Mouse (Mus musculus) T-cell, adult 2 months (primary cell): Measurements from ENCODE around the gene Mapk8ip1.

ENCODE experiments used
- DNase-seq: peaks from one replicate; pipeline ENCODE4 v3.0.0; 2022; ENCODE audit warnings: low spot score

Gene Mapk8ip1

GRCm38 (mm10) chr2:92401091-92401561 lies at the start of gene Mapk8ip1:
TSS of gene Mapk8ip1 (minus strand) at chr2:92401263.
- DNase-seq, result no peak

- no peak for DNase-seq
Observed at GRCm38 (mm10) chr2:92447121-92447740, 46.2 kb upstream of the Mapk8ip1 start.

GRCm38 (mm10) chr2:92446656-92447055 lies 45.6 kb upstream of the Mapk8ip1 start:
- DNase-seq, result no peak

- no peak for DNase-seq
Observed at GRCm38 (mm10) chr2:92445890-92446289, 44.8 kb upstream of the Mapk8ip1 start.

GRCm38 (mm10) chr2:92444376-92444775 lies 43.3 kb upstream of the Mapk8ip1 start:
- no peak for DNase-seq

- DNase-seq, result no peak
Observed at GRCm38 (mm10) chr2:92443313-92443712, 42.2 kb upstream of the Mapk8ip1 start.

GRCm38 (mm10) chr2:92442419-92443001 lies 41.4 kb upstream of the Mapk8ip1 start:
- DNase-seq, result peak; percentile 34

GRCm38 (mm10) chr2:92440432-92440831 lies 39.4 kb upstream of the Mapk8ip1 start:
- DNase-seq, result no peak

- no peak for DNase-seq
Observed at GRCm38 (mm10) chr2:92438567-92438966, 37.5 kb upstream of the Mapk8ip1 start.

- peak; percentile 67 for DNase-seq
Observed at GRCm38 (mm10) chr2:92437875-92438274, 36.8 kb upstream of the Mapk8ip1 start.

- DNase-seq, result no peak
Observed at GRCm38 (mm10) chr2:92437366-92437765, 36.3 kb upstream of the Mapk8ip1 start.

GRCm38 (mm10) chr2:92435023-92435422 lies 34.0 kb upstream of the Mapk8ip1 start:
- DNase-seq, result no peak

- DNase-seq, result no peak
Observed at GRCm38 (mm10) chr2:92434375-92434745, 33.3 kb upstream of the Mapk8ip1 start.

- DNase-seq, result peak; percentile 97
Observed at GRCm38 (mm10) chr2:92433578-92434374, 32.7 kb upstream of the Mapk8ip1 start, which contains the start of gene Cry2. TSS of gene Cry2 (minus strand) at chr2:92434043.

GRCm38 (mm10) chr2:92432299-92433295 lies 31.5 kb upstream of the Mapk8ip1 start:
- no peak for DNase-seq

- DNase-seq, result no peak
Observed at GRCm38 (mm10) chr2:92431611-92432179, 30.6 kb upstream of the Mapk8ip1 start.

- DNase-seq, result no peak
Observed at GRCm38 (mm10) chr2:92430723-92431541, 29.9 kb upstream of the Mapk8ip1 start.

GRCm38 (mm10) chr2:92430089-92430488 lies 29.0 kb upstream of the Mapk8ip1 start:
- no peak for DNase-seq

GRCm38 (mm10) chr2:92427882-92428281 lies 26.8 kb upstream of the Mapk8ip1 start:
- DNase-seq, result no peak

- no peak for DNase-seq
Observed at GRCm38 (mm10) chr2:92426426-92426825, 25.4 kb upstream of the Mapk8ip1 start.
